Mouse (Mus musculus): ENCODE measurements at regions not wholly inside any gene's neighbourhood (a gene's known extent, or its start where the extent isn't known, plus 50 kb on each side); places are given as distances from the start of the nearest gene placed in this dataset.

- Histone ChIP-seq H3K9me3 (ENCODE audit: control insufficient read depth, low read depth, low read length) (0 out of 2 replicates have a peak, but pooled peaks cover 4% of the 10 kb centered on the region), H3K4me2 (replicated peaks; ENCODE audit: low read depth, low read length) (no peak overlapping the region), H3K36me3 (ENCODE audit: control insufficient read depth, insufficient read depth, low read length) (no peaks in the 10 kb centered on the region), H3K4me3 (ENCODE audit: low read depth, low read length) (no peak overlapping the region), H3K27ac (ENCODE audit: low read length) (peak overlapping the region; percentile 7; the same call in 1 of the 2 replicates), H3K9ac (replicated peaks; ENCODE audit: low read depth, low read length) (no peak overlapping the region), H3K4me1 (ENCODE audit: control insufficient read depth, insufficient read depth, low read length) (peaks cover 5% of the 10 kb centered on the region), H3K27me3 (ENCODE audit: control insufficient read depth, insufficient read depth, low read length) (no peaks in the 10 kb centered on the region)
- 59% methylated on average over 14 of the region's 14 CpGs for WGBS
- no peak for ATAC-seq (ENCODE audit: insufficient number of reproducible peaks, insufficient read depth, low FRiP score, low read depth)
Measured at GRCm38 (mm10) chr12:69424971-69425370, 52.7 kb upstream of the Gm9887 start.

Data from stomach, embryonic 14.5 days (tissue).